Comparison of ENCODE assay signal across 11 mouse cellular contexts in the genomic region with DNA sequence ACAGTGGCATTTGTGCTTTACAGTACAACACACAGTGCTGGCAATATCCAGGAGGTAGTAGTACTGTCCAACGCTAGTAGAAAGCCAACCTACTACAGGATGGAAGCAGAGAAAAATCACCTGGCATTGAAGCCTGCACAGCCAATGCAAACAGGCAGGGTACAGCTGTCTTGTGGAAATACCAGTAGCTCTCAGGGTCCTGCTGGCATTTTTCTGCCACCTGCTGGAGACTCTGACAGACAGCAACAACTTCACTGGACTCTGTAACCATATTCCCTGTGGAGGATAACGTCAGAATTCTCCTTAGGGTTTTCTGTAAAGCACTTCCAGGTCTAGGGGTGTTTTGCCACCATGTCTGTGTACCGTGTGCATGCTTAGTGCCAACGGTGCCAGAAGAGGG. TPM values are rescaled to one million over a fixed set of nuclear protein-coding genes. Genes with fewer than 3 reads are reported as not detected.
DNase-seq lines count a peak whose midpoint lies in the region; ATAC-seq and TF ChIP-seq lines count a peak whose summit lies in the region.
"Had no signal": no experiment of that assay in that cellular context is flagged by ENCODE, and none has a peak within 500 bp of the region (broad histone marks: within the 10 kb centered on the region; RNA-seq: fewer than 3 reads in every experiment).

No protein-coding gene starts in this region.

- 80% methylated on average over 4 of the region's 4 CpGs for whole genome bisulfite sequencing in kidney, postnatal 0 days

- no peak overlapping the region for H3K27ac ChIP-seq in kidney, postnatal 0 days

- no peaks in the 10 kb centered on the region for H3K27me3 ChIP-seq in kidney, postnatal 0 days (ENCODE audit: insufficient read depth, low read length)
- H3K27me3 ChIP-seq: heart, embryonic 12.5 days had no signal

- no peak overlapping the region for H3K9ac ChIP-seq in kidney, postnatal 0 days (ENCODE audit: low read depth, low read length)
- H3K9ac ChIP-seq: heart, embryonic 12.5 days had no signal

- H3K4me2 ChIP-seq in kidney, postnatal 0 days (ENCODE audit: low read length): no peak overlapping the region
- H3K4me2 ChIP-seq: heart, embryonic 12.5 days; midbrain, embryonic 11.5 days had no signal

- TF ChIP-seq CTCF in kidney, postnatal 0 days (IDR thresholded peaks at IDR 0.05; ENCODE audit: low read depth): peak; percentile 70

- H3K4me3 ChIP-seq in kidney, postnatal 0 days (replicated peaks; ENCODE audit: low read depth, low read length): no peak overlapping the region
- H3K4me3 ChIP-seq: heart, embryonic 12.5 days had no signal

- peak; percentile 34 for DNase-seq in CD4-positive, CD25-positive, alpha-beta regulatory T cell, adult 2 months (ENCODE audit: low read depth, low spot score)
- peak; percentile 33 for DNase-seq in kidney, postnatal 0 days (ENCODE audit: low spot score)
- no peak for DNase-seq in kidney, adult 11 months
- peak; percentile 7 for DNase-seq in thymus, postnatal 25 days
- no peak for DNase-seq in thymus, postnatal 10 days (ENCODE audit: low spot score in 2 of 2)
- peak; percentile 23 for DNase-seq in thymus, postnatal 4 days
- no peak for DNase-seq in layer of hippocampus, adult 9-10 months (ENCODE audit: low spot score)
- DNase-seq: layer of hippocampus, postnatal 36 days had no signal

- no peaks in the 10 kb centered on the region for H3K4me1 ChIP-seq in kidney, postnatal 0 days (replicated peaks; ENCODE audit: insufficient read depth, low read length)
- H3K4me1 ChIP-seq: heart, embryonic 12.5 days had no signal

- H3K9me3 ChIP-seq in kidney, postnatal 0 days (replicated peaks; ENCODE audit: low read length): no peaks in the 10 kb centered on the region
- H3K9me3 ChIP-seq: heart, embryonic 12.5 days had no signal

- ATAC-seq in CD4-positive, CD25-positive, alpha-beta regulatory T cell, adult 4 months: no peak
- ATAC-seq in kidney, postnatal 0 days (replicated peaks; ENCODE audit: low FRiP score, low read depth): no peak

- peaks cover 78% of the 10 kb centered on the region for H3K36me3 ChIP-seq in kidney, postnatal 0 days (ENCODE audit: insufficient read depth, low read length)

RNA-seq across cellular contexts. Expression of a gene that starts 19.0 kb away (rescaled TPM):
- 10 to 100 TPM; 40.7 to 59.3 TPM for polyA plus RNA-seq in CD4-positive, CD25-positive, alpha-beta regulatory T cell, adult 4 months (2017; shearing (Covaris generic))
- polyA plus RNA-seq in kidney, postnatal 0 days (2015; fragmentation: Nextera tagmentation; extraction: Ambion mirVana): 70.0 and 73.4 TPM in 2 replicates

RNA-seq across cellular contexts. Expression of a gene that starts 19.1 kb away (rescaled TPM):
- polyA plus RNA-seq in CD4-positive, CD25-positive, alpha-beta regulatory T cell, adult 4 months (2017; shearing (Covaris generic)): 10 to 100 TPM; 83.6 to 89.9 TPM
- polyA plus RNA-seq in kidney, postnatal 0 days (2015; fragmentation: Nextera tagmentation; extraction: Ambion mirVana): 69.3 and 70.2 TPM in 2 replicates

RNA-seq across cellular contexts. Expression of a gene that starts 28.7 kb away (rescaled TPM):
- polyA plus RNA-seq in CD4-positive, CD25-positive, alpha-beta regulatory T cell, adult 4 months (2017; shearing (Covaris generic)): 100 to 1,000 TPM in 1 of 2 experiments, 10 to 100 TPM in 1; 78.1 to 104 TPM
- 23.3 and 26.1 TPM in 2 replicates for polyA plus RNA-seq in kidney, postnatal 0 days (2015; fragmentation: Nextera tagmentation; extraction: Ambion mirVana)

RNA-seq across cellular contexts. Expression of a gene that starts 29.3 kb away (rescaled TPM):
- 1 to 10 TPM; 3.7 to 4.1 TPM for polyA plus RNA-seq in CD4-positive, CD25-positive, alpha-beta regulatory T cell, adult 4 months (2017; shearing (Covaris generic))
- 31.8 and 36.6 TPM in 2 replicates for polyA plus RNA-seq in kidney, postnatal 0 days (2015; fragmentation: Nextera tagmentation; extraction: Ambion mirVana)

RNA-seq across cellular contexts. Expression of a gene that starts 40.6 kb away (rescaled TPM):
- polyA plus RNA-seq in CD4-positive, CD25-positive, alpha-beta regulatory T cell, adult 4 months (2017; shearing (Covaris generic)): 10 to 100 TPM; 41.8 to 43.3 TPM
- polyA plus RNA-seq in kidney, postnatal 0 days (2015; fragmentation: Nextera tagmentation; extraction: Ambion mirVana): 488 and 525 TPM in 2 replicates

Comparison
In these comparisons a context has a peak if more than half of its experiments do, and no peak if none do; other contexts are left out.
1. DNase-seq: peak in CD4-positive, CD25-positive, alpha-beta regulatory T cell, adult 2 months (single experiment), kidney, postnatal 0 days (single experiment), thymus, postnatal 25 days (single experiment) and thymus, postnatal 4 days (single experiment); none in kidney, adult 11 months (single experiment), thymus, postnatal 10 days (0 of 2) and layer of hippocampus, adult 9-10 months (single experiment).